Mouse (Mus musculus): ENCODE data around the gene Gtf3c1. TPM values are rescaled to one million over a fixed set of nuclear protein-coding genes. Genes with fewer than 3 reads are reported as not detected.

The Gtf3c1 gene
- total RNA-seq (2014; rRNA removed) (72.0 and 80.4 TPM in 2 replicates), polyA plus RNA-seq (2015; fragmentation: Nextera tagmentation; extraction: Ambion mirVana) (18.1 and 20.9 TPM in 2 replicates)

GRCm38 (mm10) chr7:125707593-125708022 is at the start of gene Gtf3c1, which contains the start of gene D430042O09Rik:
TSS of gene Gtf3c1 (minus strand) at chr7:125707780.
TSS of gene D430042O09Rik (plus strand) at chr7:125707888.
- H3K9ac ChIP-seq (replicated peaks; ENCODE audit: low read length, poor library complexity, severe bottlenecking) = peak within 1 kb of the TSS; percentile 73
- peaks cover 10% of the 10 kb centered on the region for H3K36me3 ChIP-seq (ENCODE audit: insufficient read depth, low read length)
- no peaks in the 10 kb centered on the region for H3K9me3 ChIP-seq (ENCODE audit: low read length)
- peaks cover 19% of the 10 kb centered on the region; the same call in 1 of the 2 replicates for H3K4me1 ChIP-seq (ENCODE audit: insufficient read depth, low read length)
- peak within 1 kb of the TSS; percentile 74 for H3K27ac ChIP-seq (ENCODE audit: low read depth, low read length)
- H3K4me2 ChIP-seq (ENCODE audit: low read depth, low read length, poor library complexity, severe bottlenecking) = peak within 1 kb of the TSS; percentile 62
- ATAC-seq (ENCODE audit: low FRiP score) = peak; percentile 99
- under 1% methylated on average over 44 of the region's 45 CpGs for WGBS
- TF ChIP-seq CTCF (IDR thresholded peaks at IDR 0.05) = no peak
- H3K27me3 ChIP-seq (ENCODE audit: insufficient read depth, low read length) = no peaks in the 10 kb centered on the region
- peak within 1 kb of the TSS; percentile 79 for H3K4me3 ChIP-seq (ENCODE audit: low read depth, low read length)
- peak; percentile 100 for DNase-seq (ENCODE audit: low spot score)

DNA sequence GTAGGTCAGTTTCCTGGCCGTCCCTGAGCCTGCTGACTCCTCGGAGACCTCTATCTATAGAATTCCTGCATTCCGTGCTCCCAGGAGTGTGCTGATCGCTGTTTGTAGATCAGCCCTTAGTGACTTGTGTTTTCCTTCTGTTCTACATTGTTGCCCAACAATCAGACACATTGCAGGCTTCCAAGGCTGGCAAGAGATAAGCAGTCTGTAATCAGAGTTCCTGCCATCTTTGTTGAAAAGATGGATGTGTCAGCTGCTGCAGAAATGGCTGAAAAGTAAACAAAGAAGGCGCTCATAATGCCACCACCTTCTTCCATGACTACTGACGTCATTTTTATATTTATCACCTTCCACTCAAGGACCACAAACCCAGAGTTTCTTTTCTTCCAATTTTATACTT is 49.2 kb upstream of the Gtf3c1 start:
- ATAC-seq (ENCODE audit: low FRiP score) (no peak), DNase-seq (ENCODE audit: low spot score) (no peak)
- no peak overlapping the region for H3K9ac ChIP-seq (replicated peaks; ENCODE audit: low read length, poor library complexity, severe bottlenecking)

GRCm38 (mm10) chr7:125753326-125753715 is 45.7 kb upstream of the Gtf3c1 start:
- Histone ChIP-seq H3K36me3 (ENCODE audit: insufficient read depth, low read length) (no peaks in the 10 kb centered on the region), H3K4me1 (ENCODE audit: insufficient read depth, low read length) (no peaks in the 10 kb centered on the region), H3K4me3 (ENCODE audit: low read depth, low read length) (no peak overlapping the region), H3K4me2 (ENCODE audit: low read depth, low read length, poor library complexity, severe bottlenecking) (no peak overlapping the region), H3K27ac (ENCODE audit: low read depth, low read length) (no peak overlapping the region), H3K9me3 (ENCODE audit: low read length) (no peaks in the 10 kb centered on the region), H3K9ac (replicated peaks; ENCODE audit: low read length, poor library complexity, severe bottlenecking) (no peak overlapping the region), H3K27me3 (ENCODE audit: insufficient read depth, low read length) (no peaks in the 10 kb centered on the region)
- no peak for TF ChIP-seq CTCF (IDR thresholded peaks at IDR 0.05)
- ATAC-seq (ENCODE audit: low FRiP score) = no peak
- DNase-seq (ENCODE audit: low spot score) = no peak
- 91% methylated on average over 3 of the region's 3 CpGs for WGBS

More for the DNA sequence above, 49.2 kb upstream of the Gtf3c1 start:
- WGBS = 84% methylated on average over 6 of the region's 6 CpGs
- Histone ChIP-seq H3K4me3 (ENCODE audit: low read depth, low read length) (no peak overlapping the region), H3K27me3 (ENCODE audit: insufficient read depth, low read length) (no peaks in the 10 kb centered on the region), H3K4me1 (ENCODE audit: insufficient read depth, low read length) (no peaks in the 10 kb centered on the region), H3K27ac (ENCODE audit: low read depth, low read length) (no peak overlapping the region), H3K36me3 (ENCODE audit: insufficient read depth, low read length) (peaks cover 2% of the 10 kb centered on the region), H3K4me2 (ENCODE audit: low read depth, low read length, poor library complexity, severe bottlenecking) (no peak overlapping the region), H3K9me3 (ENCODE audit: low read length) (no peaks in the 10 kb centered on the region)
- TF ChIP-seq CTCF (IDR thresholded peaks at IDR 0.05) = no peak

DNA sequence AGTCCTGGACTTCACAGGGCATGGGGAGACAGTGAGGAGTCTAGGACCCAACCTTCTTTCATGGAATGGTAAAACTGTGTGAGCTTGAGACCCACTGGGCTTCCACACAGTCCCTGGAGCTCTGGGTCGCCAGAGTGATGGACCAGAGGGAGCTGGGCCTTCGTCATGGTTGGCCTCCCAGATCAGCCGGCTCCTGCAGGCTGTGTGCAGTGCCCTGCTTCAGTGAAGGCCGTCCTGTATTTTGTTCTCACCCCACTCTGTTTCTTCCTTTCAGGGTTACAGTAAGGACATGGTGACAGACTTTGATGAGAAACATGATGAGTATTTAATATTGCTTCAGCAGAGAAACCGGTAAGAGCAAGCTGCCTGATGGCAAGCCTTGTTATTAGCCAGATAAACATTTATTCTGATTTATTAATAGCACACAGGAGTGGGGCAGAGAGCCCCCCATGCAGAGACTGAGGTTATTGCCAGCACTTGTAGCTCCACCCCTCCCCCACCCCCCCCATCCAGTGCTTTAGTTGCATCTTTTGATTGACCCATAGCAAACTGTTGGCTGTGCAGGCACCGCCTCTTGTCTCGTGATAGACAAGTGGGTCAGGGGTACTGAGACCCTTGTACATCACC is 45.2 kb upstream of the Gtf3c1 start:
- TF ChIP-seq CTCF (IDR thresholded peaks at IDR 0.05) = no peak
- Histone ChIP-seq H3K27ac (ENCODE audit: low read depth, low read length) (no peak overlapping the region), H3K4me3 (ENCODE audit: low read depth, low read length) (no peak overlapping the region), H3K27me3 (ENCODE audit: insufficient read depth, low read length) (no peaks in the 10 kb centered on the region), H3K9me3 (ENCODE audit: low read length) (no peaks in the 10 kb centered on the region), H3K4me1 (ENCODE audit: insufficient read depth, low read length) (no peaks in the 10 kb centered on the region), H3K9ac (replicated peaks; ENCODE audit: low read length, poor library complexity, severe bottlenecking) (no peak overlapping the region), H3K36me3 (ENCODE audit: insufficient read depth, low read length) (no peaks in the 10 kb centered on the region), H3K4me2 (ENCODE audit: low read depth, low read length, poor library complexity, severe bottlenecking) (no peak overlapping the region)
- no peak for DNase-seq (ENCODE audit: low spot score)
- ATAC-seq (ENCODE audit: low FRiP score) = no peak
- 85% methylated on average over 7 of the region's 7 CpGs for WGBS

- DNase-seq (ENCODE audit: low spot score) = peak; percentile 67
- Histone ChIP-seq H3K27ac (ENCODE audit: low read depth, low read length) (no peak overlapping the region), H3K36me3 (ENCODE audit: insufficient read depth, low read length) (no peaks in the 10 kb centered on the region), H3K4me2 (ENCODE audit: low read depth, low read length, poor library complexity, severe bottlenecking) (no peak overlapping the region), H3K4me3 (ENCODE audit: low read depth, low read length) (no peak overlapping the region), H3K9me3 (ENCODE audit: low read length) (no peaks in the 10 kb centered on the region), H3K27me3 (ENCODE audit: insufficient read depth, low read length) (no peaks in the 10 kb centered on the region), H3K9ac (replicated peaks; ENCODE audit: low read length, poor library complexity, severe bottlenecking) (no peak overlapping the region), H3K4me1 (ENCODE audit: insufficient read depth, low read length) (no peaks in the 10 kb centered on the region)
- no peak for ATAC-seq (ENCODE audit: low FRiP score)
- TF ChIP-seq CTCF (IDR thresholded peaks at IDR 0.05) = peak; percentile 86
- WGBS = 50% methylated on average over 3 of the region's 3 CpGs
Measured at GRCm38 (mm10) chr7:125748186-125748585, 40.6 kb upstream of the Gtf3c1 start.

GRCm38 (mm10) chr7:125747316-125747690 is 39.7 kb upstream of the Gtf3c1 start:
- Histone ChIP-seq H3K4me1 (ENCODE audit: insufficient read depth, low read length) (no peaks in the 10 kb centered on the region), H3K27me3 (ENCODE audit: insufficient read depth, low read length) (no peaks in the 10 kb centered on the region), H3K4me3 (ENCODE audit: low read depth, low read length) (no peak overlapping the region), H3K36me3 (ENCODE audit: insufficient read depth, low read length) (no peaks in the 10 kb centered on the region), H3K9ac (replicated peaks; ENCODE audit: low read length, poor library complexity, severe bottlenecking) (no peak overlapping the region), H3K27ac (ENCODE audit: low read depth, low read length) (no peak overlapping the region), H3K9me3 (ENCODE audit: low read length) (no peaks in the 10 kb centered on the region), H3K4me2 (ENCODE audit: low read depth, low read length, poor library complexity, severe bottlenecking) (no peak overlapping the region)
- peak; percentile 44 for TF ChIP-seq CTCF (IDR thresholded peaks at IDR 0.05)
- DNase-seq (ENCODE audit: low spot score) (no peak), ATAC-seq (ENCODE audit: low FRiP score) (no peak)
- 62% methylated on average over 7 of the region's 7 CpGs for WGBS

Measured in midbrain, postnatal 0 days (tissue).